In the genomic region with DNA sequence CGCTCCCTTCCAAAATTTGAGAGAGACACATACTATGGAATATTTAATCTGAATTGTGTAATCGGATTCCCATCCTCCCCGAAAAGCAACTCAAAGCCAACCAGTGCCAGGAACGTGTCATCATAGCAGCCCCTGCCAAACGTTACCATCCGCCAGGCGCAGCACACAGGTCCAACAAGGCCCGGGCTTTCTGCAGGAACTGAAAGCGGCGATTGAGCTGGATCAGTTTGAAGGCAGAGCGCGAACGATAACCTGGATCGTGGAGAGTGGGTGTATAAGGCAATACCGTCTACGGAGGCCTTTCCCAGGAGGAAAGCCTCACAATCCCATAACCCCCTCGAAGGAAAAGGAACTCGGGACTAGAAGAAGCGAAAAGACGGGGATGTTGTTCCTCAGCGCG, we compare ENCODE assay signal across 8 mouse cellular contexts. TPM values are rescaled to one million over a fixed set of nuclear protein-coding genes. Genes with fewer than 3 reads are reported as not detected.
A peak's percentile ranks its signal among the peaks of the same experiment; 100 is the strongest.
DNase-seq lines count a peak whose midpoint lies in the region; ATAC-seq lines count a peak whose summit lies in the region.

No protein-coding gene starts in this region.

- peak overlapping the region; percentile 48 for H3K27ac ChIP-seq in lung, embryonic 16.5 days (ENCODE audit: low read length)
- H3K27ac ChIP-seq in hindbrain, embryonic 15.5 days (replicated peaks): peak overlapping the region; percentile 91; the same call in 1 of the 2 replicates
- no peak overlapping the region for H3K27ac ChIP-seq in midbrain, embryonic 14.5 days (replicated peaks; ENCODE audit: low read depth, low read length)

- peak; percentile 47 for DNase-seq in adrenal gland, adult 2 months
- DNase-seq in adrenal gland, postnatal 25 days: no peak
- DNase-seq in lung, adult 18-20 months: no peak
- no peak for DNase-seq in midbrain, embryonic 14.5 days
- no peak for DNase-seq in right cerebral cortex, postnatal 14 days
- no peak for DNase-seq in frontal cortex, postnatal 36 days (ENCODE audit: low spot score in 2 of 2)

- peak overlapping the region; percentile 85 for H3K4me2 ChIP-seq in lung, embryonic 16.5 days (ENCODE audit: low read depth, low read length)
- peak overlapping the region; percentile 97 for H3K4me2 ChIP-seq in hindbrain, embryonic 15.5 days
- peak overlapping the region; percentile 97 for H3K4me2 ChIP-seq in midbrain, embryonic 14.5 days (ENCODE audit: low read length)

- peaks cover 14% of the 10 kb centered on the region for H3K4me1 ChIP-seq in lung, embryonic 16.5 days (replicated peaks; ENCODE audit: control insufficient read depth, insufficient read depth, low read length)
- peaks cover 24% of the 10 kb centered on the region for H3K4me1 ChIP-seq in hindbrain, embryonic 15.5 days (replicated peaks)
- H3K4me1 ChIP-seq in midbrain, embryonic 14.5 days (ENCODE audit: control insufficient read depth, insufficient read depth, low read length): peaks cover 21% of the 10 kb centered on the region

- H3K36me3 ChIP-seq in lung, embryonic 16.5 days (ENCODE audit: control insufficient read depth, insufficient read depth, low read length): peaks cover 37% of the 10 kb centered on the region
- H3K36me3 ChIP-seq in hindbrain, embryonic 15.5 days: peaks cover 49% of the 10 kb centered on the region
- H3K36me3 ChIP-seq in midbrain, embryonic 14.5 days (ENCODE audit: control insufficient read depth, insufficient read depth, low read length): peaks cover 56% of the 10 kb centered on the region

- H3K9ac ChIP-seq in lung, embryonic 16.5 days (ENCODE audit: low read length): peak overlapping the region; percentile 91
- peak overlapping the region; percentile 92 for H3K9ac ChIP-seq in hindbrain, embryonic 15.5 days
- H3K9ac ChIP-seq in midbrain, embryonic 14.5 days (replicated peaks; ENCODE audit: low read length): peak overlapping the region; percentile 74; the same call in 1 of the 2 replicates

- H3K27me3 ChIP-seq in lung, embryonic 16.5 days (ENCODE audit: control insufficient read depth, insufficient read depth, low read depth, low read length): no peaks in the 10 kb centered on the region
- no peaks in the 10 kb centered on the region for H3K27me3 ChIP-seq in hindbrain, embryonic 15.5 days
- no peaks in the 10 kb centered on the region for H3K27me3 ChIP-seq in midbrain, embryonic 14.5 days (ENCODE audit: control insufficient read depth, insufficient read depth, low read length)

- peak; percentile 1; the same call in 1 of the 2 replicates for ATAC-seq in lung, embryonic 16.5 days (ENCODE audit: low read depth)
- no peak for ATAC-seq in hindbrain, embryonic 15.5 days (ENCODE audit: low FRiP score, low read depth)
- ATAC-seq in midbrain, embryonic 14.5 days (ENCODE audit: low FRiP score, low TSS enrichment): no peak

- no peaks in the 10 kb centered on the region for H3K9me3 ChIP-seq in lung, embryonic 16.5 days (ENCODE audit: control insufficient read depth, low read length)
- no peaks in the 10 kb centered on the region for H3K9me3 ChIP-seq in hindbrain, embryonic 15.5 days
- no peaks in the 10 kb centered on the region for H3K9me3 ChIP-seq in midbrain, embryonic 14.5 days (ENCODE audit: control insufficient read depth, low read length)

- WGBS in lung, embryonic 16.5 days: 1% methylated on average over 22 of the region's 22 CpGs
- WGBS in hindbrain, embryonic 15.5 days: 4% methylated on average over 22 of the region's 22 CpGs
- WGBS in midbrain, embryonic 14.5 days: 4% methylated on average over 22 of the region's 22 CpGs

- H3K4me3 ChIP-seq in lung, embryonic 16.5 days (ENCODE audit: low read length): peak overlapping the region; percentile 96
- H3K4me3 ChIP-seq in hindbrain, embryonic 15.5 days: peak overlapping the region; percentile 94
- peak overlapping the region; percentile 84 for H3K4me3 ChIP-seq in midbrain, embryonic 14.5 days (replicated peaks; ENCODE audit: low read depth, low read length)

RNA-seq across cellular contexts. Expression of a gene that starts 0.7 kb away (rescaled TPM):
- 10 to 100 TPM; 49.8 to 53.1 TPM for total RNA-seq in adrenal gland, adult 2 months (2021)
- polyA plus RNA-seq in adrenal gland, adult 2 months (2012; rRNA removed): 16.2 and 22.5 TPM in 2 replicates
- total RNA-seq in adrenal gland, postnatal 25 days (2021): 52.5 and 72.1 TPM in 2 replicates
- 42.9 and 48.7 TPM in 2 replicates for polyA plus RNA-seq in lung, embryonic 16.5 days (2015; fragmentation: Nextera tagmentation; extraction: Ambion mirVana)
- 35.4 and 36.0 TPM in 2 replicates for polyA plus RNA-seq in hindbrain, embryonic 15.5 days (2015; fragmentation: Nextera tagmentation; extraction: Ambion mirVana)
- 22.0 and 30.2 TPM in 2 replicates for polyA plus RNA-seq in midbrain, embryonic 14.5 days (2014; fragmentation: Nextera tagmentation; extraction: Ambion mirVana)

RNA-seq across cellular contexts. Expression of a gene that starts 0.8 kb away (rescaled TPM):
- 100 to 1,000 TPM; 138 to 164 TPM for total RNA-seq in adrenal gland, adult 2 months (2021)
- 12.4 and 12.9 TPM in 2 replicates for polyA plus RNA-seq in adrenal gland, adult 2 months (2012; rRNA removed)
- 150 and 151 TPM in 2 replicates for total RNA-seq in adrenal gland, postnatal 25 days (2021)
- polyA plus RNA-seq in lung, embryonic 16.5 days (2015; fragmentation: Nextera tagmentation; extraction: Ambion mirVana): 242 and 250 TPM in 2 replicates
- polyA plus RNA-seq in hindbrain, embryonic 15.5 days (2015; fragmentation: Nextera tagmentation; extraction: Ambion mirVana): 299 and 305 TPM in 2 replicates
- polyA plus RNA-seq in midbrain, embryonic 14.5 days (2014; fragmentation: Nextera tagmentation; extraction: Ambion mirVana): 265 and 286 TPM in 2 replicates

RNA-seq across cellular contexts. Expression of a gene that starts 17.6 kb away (rescaled TPM):
- total RNA-seq in adrenal gland, adult 2 months (2021): 10 to 100 TPM; 64.5 to 80.6 TPM
- 112 and 121 TPM in 2 replicates for polyA plus RNA-seq in adrenal gland, adult 2 months (2012; rRNA removed)
- total RNA-seq in adrenal gland, postnatal 25 days (2021): 89.6 and 114 TPM in 2 replicates
- 69.3 and 71.4 TPM in 2 replicates for polyA plus RNA-seq in lung, embryonic 16.5 days (2015; fragmentation: Nextera tagmentation; extraction: Ambion mirVana)
- 11.6 and 13.3 TPM in 2 replicates for polyA plus RNA-seq in hindbrain, embryonic 15.5 days (2015; fragmentation: Nextera tagmentation; extraction: Ambion mirVana)
- 10.0 and 14.0 TPM in 2 replicates for polyA plus RNA-seq in midbrain, embryonic 14.5 days (2014; fragmentation: Nextera tagmentation; extraction: Ambion mirVana)

RNA-seq across cellular contexts. Expression of a gene that starts 21.3 kb away (rescaled TPM):
- total RNA-seq in adrenal gland, adult 2 months (2021): under 1 TPM; 0.10 to 0.26 TPM
- not detected in 2 replicates for polyA plus RNA-seq in adrenal gland, adult 2 months (2012; rRNA removed)
- total RNA-seq in adrenal gland, postnatal 25 days (2021): 0.36 TPM in 1 of 2 replicates, not detected in the other
- 0.26 and 0.29 TPM in 2 replicates for polyA plus RNA-seq in lung, embryonic 16.5 days (2015; fragmentation: Nextera tagmentation; extraction: Ambion mirVana)
- 0.14 and 0.18 TPM in 2 replicates for polyA plus RNA-seq in hindbrain, embryonic 15.5 days (2015; fragmentation: Nextera tagmentation; extraction: Ambion mirVana)
- polyA plus RNA-seq in midbrain, embryonic 14.5 days (2014; fragmentation: Nextera tagmentation; extraction: Ambion mirVana): 0.09 and 0.12 TPM in 2 replicates

RNA-seq across cellular contexts. Expression of a gene that starts 38.4 kb away (rescaled TPM):
- total RNA-seq in adrenal gland, adult 2 months (2021): 10 to 100 TPM; 46.6 to 51.0 TPM
- polyA plus RNA-seq in adrenal gland, adult 2 months (2012; rRNA removed): 7.0 and 9.2 TPM in 2 replicates
- total RNA-seq in adrenal gland, postnatal 25 days (2021): 57.1 and 64.5 TPM in 2 replicates
- 70.2 and 72.9 TPM in 2 replicates for polyA plus RNA-seq in lung, embryonic 16.5 days (2015; fragmentation: Nextera tagmentation; extraction: Ambion mirVana)
- polyA plus RNA-seq in hindbrain, embryonic 15.5 days (2015; fragmentation: Nextera tagmentation; extraction: Ambion mirVana): 77.9 and 81.9 TPM in 2 replicates
- 56.3 and 88.3 TPM in 2 replicates for polyA plus RNA-seq in midbrain, embryonic 14.5 days (2014; fragmentation: Nextera tagmentation; extraction: Ambion mirVana)

Comparison
In these comparisons a context has a peak if more than half of its experiments do, and no peak if none do; other contexts are left out.
1. RNA of a gene that starts 0.8 kb away (polyA plus RNA-seq): 299 to 305 TPM in hindbrain, embryonic 15.5 days, 265 to 286 TPM in midbrain, embryonic 14.5 days and 242 to 250 TPM in lung, embryonic 16.5 days; 12.4 to 12.9 TPM in adrenal gland, adult 2 months; every median in the first group is over 10 times any median in the second.
2. Peak in every context shown above with its lines, with median percentiles within 50 percentile points of each other: H3K4me2 ChIP-seq, H3K4me3 ChIP-seq and H3K9ac ChIP-seq.